Mouse (Mus musculus) spleen, postnatal 10 days (tissue): ENCODE measurements around the gene Dazap1.
A peak's percentile ranks its signal among the peaks of the same experiment; 100 is the strongest.

Experiments
- DNase-seq, 2 experiments: peaks; one replicate each; pipeline ENCODE4 v3.0.0; 2021 to 2022; ENCODE audit warnings: low spot score in 2 of 2

Dazap1 gene

GRCm38 (mm10) chr10:80271186-80271843 lies 10.0 kb downstream of the Dazap1 start:
- no peak for DNase-seq

- DNase-seq: no peak
Measured at GRCm38 (mm10) chr10:80271870-80272585, 10.7 kb downstream of the Dazap1 start.

- no peak for DNase-seq
Measured at GRCm38 (mm10) chr10:80273847-80274246, 12.6 kb downstream of the Dazap1 start.

- no peak for DNase-seq
Measured at GRCm38 (mm10) chr10:80276238-80276637, 15.0 kb downstream of the Dazap1 start.

- no peak for DNase-seq
Measured at GRCm38 (mm10) chr10:80278390-80278789, 17.1 kb downstream of the Dazap1 start.

GRCm38 (mm10) chr10:80279273-80279672 lies 18.0 kb downstream of the Dazap1 start:
- DNase-seq: no peak

GRCm38 (mm10) chr10:80281304-80281703 lies 20.0 kb downstream of the Dazap1 start:
- DNase-seq: no peak

- no peak for DNase-seq
Measured at GRCm38 (mm10) chr10:80281921-80282371, 20.7 kb downstream of the Dazap1 start.

GRCm38 (mm10) chr10:80282481-80283441 lies 21.5 kb downstream of the Dazap1 start:
- DNase-seq: no peak

GRCm38 (mm10) chr10:80285222-80286070 lies 24.2 kb downstream of the Dazap1 start:
- no peak for DNase-seq

- no peak for DNase-seq
Measured at GRCm38 (mm10) chr10:80288097-80288496, 26.8 kb downstream of the Dazap1 start.

GRCm38 (mm10) chr10:80288657-80289056 lies 27.4 kb downstream of the Dazap1 start:
- DNase-seq: no peak

GRCm38 (mm10) chr10:80292251-80293146 lies 31.2 kb downstream of the Dazap1 start, which contains the start of gene Rps15:
Rps15 (plus strand) TSS chr10:80292453.
- peak; percentile 92 to 96 for DNase-seq

- peak in 1 of 2 experiments; percentile 26 for DNase-seq
Measured at GRCm38 (mm10) chr10:80293325-80293724, 32.0 kb downstream of the Dazap1 start.

GRCm38 (mm10) chr10:80294311-80294710 lies 33.0 kb downstream of the Dazap1 start:
- no peak for DNase-seq

- DNase-seq: no peak
Measured at GRCm38 (mm10) chr10:80294788-80295303, 33.6 kb downstream of the Dazap1 start.

- DNase-seq: peak; percentile 64 to 82
Measured at GRCm38 (mm10) chr10:80295618-80296425, 34.5 kb downstream of the Dazap1 start, which contains the start of gene Apc2. Apc2 (plus strand) TSS chr10:80295977.

- DNase-seq: no peak
Measured at GRCm38 (mm10) chr10:80296824-80297223, 35.5 kb downstream of the Dazap1 start.
